In genomic region chrX:19237738-19238261, GRCm38 (mm10) we compare ENCODE assay signal across 8 mouse cellular contexts.
DNase-seq lines count a peak whose midpoint lies in the region; ATAC-seq and TF ChIP-seq lines count a peak whose summit lies in the region.

No protein-coding gene starts in this region.

- WGBS in hindbrain, postnatal 0 days = 23% methylated on average over 22 of the region's 26 CpGs

- peak overlapping the region; percentile 38; the same call in 1 of the 2 replicates for H3K9ac ChIP-seq in hindbrain, postnatal 0 days (replicated peaks; ENCODE audit: low read length)

- H3K27me3 ChIP-seq in hindbrain, postnatal 0 days (ENCODE audit: insufficient read depth, low read length) = no peaks in the 10 kb centered on the region

- H3K4me3 ChIP-seq in hindbrain, postnatal 0 days (ENCODE audit: low read length) = peak overlapping the region; percentile 42

- intact Hi-C loops in left cerebral cortex, postnatal 10 days (cut with DNase I) = loop anchor here (10.0 kb wide), 2 partner anchors 553 to 727 kb away; no protein-coding TSS in a partner anchor

- ATAC-seq in hindbrain, postnatal 0 days = peak; percentile 90
- peak; percentile 83 for ATAC-seq in megakaryocyte, adult 5-6 weeks (ENCODE audit: poor library complexity, severe bottlenecking)

- peak; percentile 78 for DNase-seq in R1 (ENCODE audit: low read depth, low spot score)
- peak; percentile 69 for DNase-seq in cerebellum, adult 9-11 months
- peak; percentile 3 to 24 for DNase-seq in frontal cortex, postnatal 25 days (ENCODE audit: low spot score in 2 of 2)
- peak; percentile 23 for DNase-seq in hindbrain, postnatal 0 days (ENCODE audit: low spot score)
- DNase-seq in left cerebral cortex, postnatal 10 days (ENCODE audit: extremely low spot score in 1 of 2, low spot score in 2 of 2) = peak; percentile 12 to 55
- DNase-seq in right cerebral cortex, adult 2 months (ENCODE audit: low spot score in 2 of 2) = peak; percentile 37 to 42
- DNase-seq in urinary bladder, postnatal 36 days (ENCODE audit: low spot score in 2 of 2) = peak; percentile 17 to 48

- H3K9me3 ChIP-seq in hindbrain, postnatal 0 days (ENCODE audit: low read length) = no peaks in the 10 kb centered on the region

- H3K4me2 ChIP-seq in hindbrain, postnatal 0 days (ENCODE audit: low read depth, low read length) = peak overlapping the region; percentile 74

- no peaks in the 10 kb centered on the region for H3K4me1 ChIP-seq in hindbrain, postnatal 0 days (ENCODE audit: insufficient read depth, low read length)

- TF ChIP-seq CTCF in hindbrain, postnatal 0 days (IDR thresholded peaks at IDR 0.05; ENCODE audit: low read depth) = no peak

- H3K36me3 ChIP-seq in hindbrain, postnatal 0 days (ENCODE audit: insufficient read depth, low read length) = no peaks in the 10 kb centered on the region

- no peak overlapping the region for H3K27ac ChIP-seq in hindbrain, postnatal 0 days

Comparison
In these comparisons a context has a peak if more than half of its experiments do, and no peak if none do; other contexts are left out.
1. DNase-seq: peak in every context shown above with its lines; median percentile 78 in R1; 69 in cerebellum, adult 9-11 months; 40 in right cerebral cortex, adult 2 months; 34 in left cerebral cortex, postnatal 10 days; 32 in urinary bladder, postnatal 36 days; 23 in hindbrain, postnatal 0 days; 14 in frontal cortex, postnatal 25 days.